ENCODE assay signal across 15 mouse cellular contexts in genomic region chr13:102846473-102846872, GRCm38 (mm10).
"Had no signal": no experiment of that assay in that cellular context is flagged by ENCODE, and none has a peak within 500 bp of the region (broad histone marks: within the 10 kb centered on the region; RNA-seq: fewer than 3 reads in every experiment).

No protein-coding gene starts in this region.

- ATAC-seq: intestine, postnatal 0 days; liver, embryonic 12.5 days had no signal

- H3K36me3 ChIP-seq: liver, embryonic 12.5 days; liver, embryonic 15.5 days had no signal

- H3K27me3 ChIP-seq: liver, embryonic 12.5 days; liver, embryonic 15.5 days had no signal

- H3K4me3 ChIP-seq: left cerebral cortex, adult 2 months; liver, embryonic 12.5 days; liver, embryonic 15.5 days had no signal

- H3K4me2 ChIP-seq: liver, embryonic 12.5 days; liver, embryonic 15.5 days; midbrain, embryonic 11.5 days had no signal

- H3K9ac ChIP-seq: liver, embryonic 12.5 days; liver, embryonic 15.5 days had no signal

- H3K27ac ChIP-seq: kidney, postnatal 0 days; left cerebral cortex, adult 2 months; liver, embryonic 12.5 days; liver, embryonic 15.5 days had no signal

- DNase-seq: kidney, adult 2 months; kidney, postnatal 36 days; layer of hippocampus, postnatal 36 days; lung, adult 18-20 months; midbrain, embryonic 14.5 days; right cerebral cortex, postnatal 25 days; spleen, adult 18-20 months; thymus, adult 18-20 months; thymus, postnatal 36 days had no signal

- H3K9me3 ChIP-seq: liver, embryonic 12.5 days; liver, embryonic 15.5 days had no signal
